Mouse (Mus musculus) spleen, adult 2 months (tissue): ENCODE data around the gene Acvr1c. TPM values are rescaled to one million over a fixed set of nuclear protein-coding genes. Genes with fewer than 3 reads are reported as not detected.

Experiments used
- DNase-seq, 2 experiments: peaks; one replicate each; pipeline versions ENCODE4 v3.0.0 to v3.0.0-alpha.2; 2012 to 2021; ENCODE audit warnings: low spot score in 2 of 2, low read depth in 1 of 2
- H3K27ac ChIP-seq: fragments of 200-500 bp; 2 replicates; pipeline ENCODE4 v1.5.1; 2012; ENCODE audit warnings: low read length, inconsistent platforms; ENCODE audit not compliant: insufficient read depth
- H3K27me3 ChIP-seq: fragments of 200-500 bp; 2 replicates; pipeline ENCODE4 v1.6.1; 2012; ENCODE audit warnings: mild to moderate bottlenecking, moderate library complexity, low read length, inconsistent platforms; ENCODE audit not compliant: control insufficient read depth, insufficient read depth
- H3K36me3 ChIP-seq: fragments of 200-500 bp; 2 replicates; pipeline ENCODE4 v1.6.1; 2012; ENCODE audit warnings: mild to moderate bottlenecking, low read length, inconsistent platforms; ENCODE audit not compliant: control insufficient read depth, insufficient read depth
- H3K4me1 ChIP-seq: fragments of 200-500 bp; 2 replicates; pipeline ENCODE4 v1.6.1; 2011; ENCODE audit warnings: inconsistent platforms; ENCODE audit not compliant: control insufficient read depth, insufficient read depth, insufficient read length
- H3K4me3 ChIP-seq: fragments of 200-500 bp; 2 replicates; pipeline ENCODE4 v1.5.1; 2011; ENCODE audit warnings: mild to moderate bottlenecking, inconsistent platforms; ENCODE audit not compliant: insufficient read depth, insufficient read length; ENCODE audit errors: extremely low read depth
- CTCF ChIP-seq: fragments of 200-500 bp; IDR thresholded peaks from 2 replicates; pipeline ENCODE4 v1.5.1; 2011; ENCODE audit warnings: mild to moderate bottlenecking, inconsistent platforms; ENCODE audit not compliant: insufficient read depth, insufficient read length, insufficient replicate concordance; ENCODE audit errors: extremely low read depth
- POLR2A ChIP-seq: fragments of 200-500 bp; IDR thresholded peaks from 2 replicates; pipeline ENCODE4 v1.6.1; 2011; ENCODE audit warnings: low read depth, low read length, inconsistent platforms
- WGBS: fragments of 180-500 bp; shearing (Covaris S2); methylation state at CpG from one replicate; pipeline ENCODE4 v1.1.7; 2018; 5-methylcytosine and 5-hydroxymethylcytosine counted together
- polyA plus RNA-seq: library from polyadenylated mRNA; depleted of rRNA; stranded (reverse); fragments of >200 nt; gene quantifications from 2 replicates; pipeline ENCODE4 v1.2.3, GENCODE M21; 2012

Acvr1c gene
- polyA plus RNA-seq, 1 experiment = 0.14 TPM

DNA sequence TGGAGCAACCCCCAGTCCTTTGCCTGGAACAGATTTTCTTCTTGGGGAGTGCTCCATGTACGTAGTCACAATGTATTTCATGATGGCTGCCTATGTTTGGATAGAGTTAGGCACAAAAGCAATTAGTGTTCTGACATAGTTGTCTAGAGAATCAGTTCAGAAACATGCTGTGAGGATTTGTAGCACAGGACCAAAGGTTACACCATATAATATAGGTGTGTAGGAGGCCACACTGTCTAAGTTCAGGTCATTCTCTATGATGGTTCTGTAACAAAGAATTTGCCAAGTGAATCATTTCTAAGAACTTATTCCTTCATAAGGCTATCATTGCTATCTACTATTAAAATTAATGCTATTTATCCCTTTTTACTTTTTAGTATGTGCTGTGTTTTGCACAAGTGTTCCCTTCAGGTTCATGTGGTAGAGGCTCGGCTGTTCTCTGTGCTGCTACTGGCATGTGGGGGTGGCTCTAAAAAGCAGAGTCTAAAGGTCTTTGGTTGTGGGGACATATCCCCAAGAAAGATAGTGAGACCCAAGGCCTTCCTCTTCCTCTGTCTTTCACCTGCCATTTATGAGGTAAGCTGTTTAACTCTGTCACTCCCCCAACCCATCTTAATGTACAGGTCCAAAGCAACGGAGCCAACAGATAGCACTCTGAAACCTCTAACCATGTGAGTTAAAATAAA, 3.8 kb upstream of the Acvr1c start:
- Histone ChIP-seq H3K27ac (no peak overlapping the region), H3K4me1 (peaks cover 7% of the 10 kb centered on the region), H3K4me3 (no peak overlapping the region), H3K36me3 (no peaks in the 10 kb centered on the region), H3K27me3 (peaks cover 6% of the 10 kb centered on the region; the same call in 1 of the 2 replicates)
- 91% methylated on average over 3 of the region's 3 CpGs for WGBS
- DNase-seq = no peak
- TF ChIP-seq CTCF (no peak), POLR2A (no peak)

DNA sequence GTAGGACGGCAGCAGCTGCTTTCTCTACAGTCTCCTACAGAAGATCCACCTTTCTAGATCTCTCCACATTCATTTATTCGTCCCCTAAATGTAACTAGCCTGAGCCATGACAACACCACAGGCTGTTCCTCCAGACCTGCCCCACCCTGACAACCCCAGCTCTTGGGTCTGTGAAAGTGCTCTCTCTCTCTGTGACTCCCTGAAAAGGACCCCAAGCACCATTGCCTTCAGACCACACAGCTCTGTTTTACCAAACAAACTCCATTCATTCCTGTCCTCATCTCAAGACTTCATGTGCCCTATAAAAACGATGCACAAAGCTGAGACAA, 401 bp upstream of the Acvr1c start:
- H3K4me3 ChIP-seq = no peak overlapping the region

DNA sequence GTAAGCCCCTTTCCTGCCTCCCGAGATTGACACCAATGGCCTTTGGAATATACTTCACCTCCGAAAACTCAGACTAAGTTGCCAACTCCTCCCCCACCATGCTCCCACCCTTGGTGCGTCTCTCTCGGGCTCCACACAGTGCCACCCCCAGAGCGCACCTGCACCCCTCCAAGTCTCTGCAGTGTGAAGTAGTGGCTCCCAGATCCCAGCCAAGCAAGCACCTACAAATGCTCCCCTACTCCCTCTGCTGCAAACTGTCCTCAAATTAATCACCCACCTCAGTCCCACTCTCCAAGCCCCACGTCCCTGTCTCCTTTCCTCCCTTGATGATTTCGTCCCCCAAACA, 654 bp downstream of the Acvr1c start:
- Histone ChIP-seq H3K4me3 (peak overlapping the region; percentile 32; the same call in 1 of the 2 replicates), H3K4me1 (peaks cover 7% of the 10 kb centered on the region), H3K27ac (no peak overlapping the region), H3K27me3 (peaks cover 6% of the 10 kb centered on the region), H3K36me3 (no peaks in the 10 kb centered on the region)
- TF ChIP-seq POLR2A (no peak), CTCF (no peak)
- WGBS = 1% methylated on average over 7 of the region's 7 CpGs
- DNase-seq = no peak

More for the DNA sequence above, 401 bp upstream of the Acvr1c start:
- Histone ChIP-seq H3K4me1 (peaks cover 7% of the 10 kb centered on the region), H3K36me3 (no peaks in the 10 kb centered on the region), H3K27ac (no peak overlapping the region), H3K27me3 (peaks cover 6% of the 10 kb centered on the region)
- WGBS = 16% methylated on average over 3 of the region's 3 CpGs
- no peak for TF ChIP-seq CTCF
- no peak for TF ChIP-seq POLR2A
- no peak for DNase-seq

DNA sequence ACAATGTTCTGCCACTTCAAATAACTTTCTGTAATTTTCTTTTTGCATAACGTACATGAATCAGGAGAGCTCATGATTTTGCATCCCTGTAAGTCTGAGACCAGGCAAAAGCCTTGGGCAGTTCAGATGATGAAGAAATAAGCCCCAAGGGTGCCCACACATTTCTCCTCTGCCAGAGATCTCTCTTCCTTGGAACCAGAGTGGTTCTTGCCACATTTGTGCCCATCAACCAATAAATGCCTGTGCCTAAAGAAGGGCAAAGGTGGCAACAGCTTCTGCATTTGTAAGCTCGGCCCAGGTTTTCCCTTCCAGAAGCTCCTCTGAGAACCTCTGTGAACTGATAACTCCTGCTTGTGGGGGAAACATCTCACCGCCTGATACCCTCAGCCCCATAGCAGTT, 3.3 kb downstream of the Acvr1c start:
- WGBS = 85% methylated on average over 3 of the region's 3 CpGs
- Histone ChIP-seq H3K36me3 (no peaks in the 10 kb centered on the region), H3K4me1 (peaks cover 7% of the 10 kb centered on the region), H3K27me3 (peaks cover 6% of the 10 kb centered on the region), H3K27ac (no peak overlapping the region), H3K4me3 (no peak overlapping the region)
- no peak for DNase-seq
- TF ChIP-seq POLR2A (no peak), CTCF (no peak)

DNA sequence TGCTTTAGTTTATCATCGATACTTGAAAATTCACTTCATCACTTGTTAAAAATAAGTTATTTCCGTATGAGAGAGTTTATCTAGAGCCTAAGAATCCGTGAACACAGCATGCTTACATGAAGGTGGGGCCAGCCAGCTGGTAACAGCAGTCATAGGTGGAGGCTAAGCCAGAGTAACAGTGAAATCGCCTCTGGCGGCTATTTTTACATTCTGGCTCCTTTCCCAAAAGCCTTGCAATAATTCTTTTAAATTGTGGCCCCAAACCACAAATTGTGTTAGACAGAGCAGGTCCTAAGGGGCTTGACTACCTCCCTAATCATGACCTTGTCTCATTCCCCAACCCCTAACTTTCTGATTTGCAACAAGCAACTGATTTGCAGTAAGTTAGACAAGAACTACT, 4.8 kb downstream of the Acvr1c start:
- Histone ChIP-seq H3K36me3 (no peaks in the 10 kb centered on the region), H3K27me3 (peaks cover 5% of the 10 kb centered on the region), H3K27ac (no peak overlapping the region), H3K4me1 (peaks cover 7% of the 10 kb centered on the region), H3K4me3 (no peak overlapping the region)
- 59% methylated on average over 5 of the region's 5 CpGs for WGBS
- no peak for DNase-seq
- TF ChIP-seq POLR2A = no peak
- no peak for TF ChIP-seq CTCF

DNA sequence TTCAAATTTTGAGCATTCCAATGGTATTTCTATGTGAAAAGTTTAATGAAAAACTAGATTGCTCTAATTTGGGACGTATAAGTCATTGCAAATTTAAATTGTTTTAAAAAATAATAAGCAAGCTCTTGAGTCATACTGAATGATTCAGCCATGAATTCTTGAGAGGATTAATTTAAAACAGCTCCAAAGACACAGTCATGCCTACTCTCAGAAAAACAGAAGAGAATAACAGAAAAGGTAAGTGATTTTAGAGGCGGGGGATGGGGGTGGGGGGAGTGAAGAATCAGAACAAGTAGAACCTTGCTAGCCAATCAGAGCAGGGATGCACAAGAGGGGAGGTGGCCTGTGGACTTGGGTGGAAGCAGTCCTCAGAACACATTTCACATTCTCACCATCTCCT, 7.0 kb downstream of the Acvr1c start:
- no peak for TF ChIP-seq POLR2A
- TF ChIP-seq CTCF = no peak
- 92% methylated on average over 2 of the region's 2 CpGs for WGBS
- DNase-seq = no peak
- Histone ChIP-seq H3K36me3 (no peaks in the 10 kb centered on the region), H3K4me1 (no peaks in the 10 kb centered on the region), H3K27ac (no peak overlapping the region), H3K4me3 (no peak overlapping the region), H3K27me3 (no peaks in the 10 kb centered on the region)

DNA sequence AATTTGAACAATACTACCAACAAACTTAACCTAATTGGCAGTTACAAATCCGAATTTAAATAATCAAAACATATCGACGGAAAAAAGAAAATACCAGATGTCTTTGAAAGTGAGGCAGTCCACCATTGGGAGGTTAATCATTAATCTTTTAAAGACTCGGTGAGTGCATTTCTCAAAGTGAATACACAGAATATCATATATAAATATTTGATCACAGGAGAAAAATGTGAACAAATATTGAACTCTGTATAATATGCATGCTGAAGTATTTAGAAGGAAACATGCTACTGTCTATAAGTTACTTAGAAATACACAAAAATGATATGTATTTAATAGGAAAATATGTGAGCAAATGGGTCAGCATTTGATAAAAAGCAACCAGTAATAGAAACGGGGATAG, 21.0 kb downstream of the Acvr1c start:
- no peak overlapping the region for H3K27ac ChIP-seq
- TF ChIP-seq POLR2A (no peak), CTCF (no peak)
- H3K4me1 ChIP-seq = no peaks in the 10 kb centered on the region
- 88% methylated on average over 5 of the region's 5 CpGs for WGBS
- no peaks in the 10 kb centered on the region for H3K36me3 ChIP-seq
- H3K27me3 ChIP-seq = no peaks in the 10 kb centered on the region
- no peak overlapping the region for H3K4me3 ChIP-seq
- no peak for DNase-seq

DNA sequence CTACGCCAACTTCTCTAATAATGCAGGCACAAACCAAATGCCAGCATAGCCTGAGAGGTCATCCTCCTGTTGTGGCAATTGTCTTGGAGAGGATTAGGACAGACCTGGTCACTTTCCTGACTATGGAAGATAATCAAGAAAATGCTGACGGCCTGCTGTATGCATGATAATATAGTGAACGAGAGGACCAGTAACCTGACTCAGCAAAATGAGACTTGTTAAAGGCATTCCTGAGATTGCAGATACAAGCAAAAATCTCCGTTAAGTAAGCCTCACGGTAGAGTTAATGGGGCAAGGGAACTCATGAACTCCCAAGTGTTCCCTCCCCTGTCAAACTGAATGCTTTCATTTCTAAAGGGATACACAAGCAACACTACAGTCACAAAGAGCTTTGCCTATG, 28.1 kb downstream of the Acvr1c start:
- Histone ChIP-seq H3K4me1 (peaks cover under 1% of the 10 kb centered on the region; the same call in 1 of the 2 replicates), H3K27me3 (no peaks in the 10 kb centered on the region), H3K27ac (no peak overlapping the region), H3K4me3 (no peak overlapping the region), H3K36me3 (no peaks in the 10 kb centered on the region)
- no peak for DNase-seq
- TF ChIP-seq CTCF (no peak), POLR2A (no peak)
- WGBS = 86% methylated on average over 5 of the region's 5 CpGs
